Mouse (Mus musculus) cerebellum, adult 2 months (tissue): ENCODE measurements at regions not wholly inside any gene's neighbourhood (a gene's known extent, or its start where the extent isn't known, plus 50 kb on each side); places are given as distances from the start of the nearest gene placed in this dataset.

Experiments
- CTCF ChIP-seq: fragments of 200-500 bp; IDR thresholded peaks from 2 replicates; pipeline ENCODE4 v1.5.1; 2011; ENCODE audit warnings: low read depth, mild to moderate bottlenecking, control low read depth, low read length, moderate library complexity, borderline replicate concordance; ENCODE audit not compliant: insufficient read depth
- POLR2A ChIP-seq: fragments of 200-500 bp; IDR thresholded peaks from 2 replicates; pipeline ENCODE4 v1.6.1; 2011; ENCODE audit warnings: low read length, control low read depth, borderline replicate concordance; ENCODE audit not compliant: insufficient read depth

- no peak for TF ChIP-seq CTCF
- TF ChIP-seq POLR2A = no peak
Measured at GRCm38 (mm10) chr9:85224870-85225269, 87.7 kb upstream of the Gm11114 start.
